Mouse (Mus musculus) gastrocnemius, postnatal 10 days (tissue): Measurements from ENCODE around the gene Hist2h3b. TPM values are rescaled to one million over a fixed set of nuclear protein-coding genes. Genes with fewer than 3 reads are reported as not detected.
A peak's percentile ranks its signal among the peaks of the same experiment; 100 is the strongest.
"Not testable (repeated sequence)": the region's sequence is repeated elsewhere in the genome, so short reads cannot be mapped to it uniquely, and the experiment has no call there.

ENCODE experiments used
- DNase-seq: peaks from one replicate; pipeline ENCODE4 v3.0.0; 2021; ENCODE audit warnings: mixed read lengths
- total RNA-seq, 2 experiments: library from RNA; stranded (reverse); gene quantifications; 2 replicates each; pipeline ENCODE4 v1.2.3; 2021

The Hist2h3b gene
- total RNA-seq, 2 experiments from 2014 or later: 371 to 396 TPM

GRCm38 (mm10) chr3:96238954-96239793 lies 29.3 kb upstream of the Hist2h3b start, which contains the start of gene Hist2h3c2:
Gene Hist2h3c2 (minus strand): TSS chr3:96239127.
- DNase-seq: peak; percentile 27

- DNase-seq: peak; percentile 88
Measured at GRCm38 (mm10) chr3:96239949-96240798, 28.3 kb upstream of the Hist2h3b start, which contains the start of gene Hist2h2aa2. Gene Hist2h2aa2 (minus strand): TSS chr3:96240276.

GRCm38 (mm10) chr3:96240799-96241197 lies 27.7 kb upstream of the Hist2h3b start:
- no peak for DNase-seq

DNA sequence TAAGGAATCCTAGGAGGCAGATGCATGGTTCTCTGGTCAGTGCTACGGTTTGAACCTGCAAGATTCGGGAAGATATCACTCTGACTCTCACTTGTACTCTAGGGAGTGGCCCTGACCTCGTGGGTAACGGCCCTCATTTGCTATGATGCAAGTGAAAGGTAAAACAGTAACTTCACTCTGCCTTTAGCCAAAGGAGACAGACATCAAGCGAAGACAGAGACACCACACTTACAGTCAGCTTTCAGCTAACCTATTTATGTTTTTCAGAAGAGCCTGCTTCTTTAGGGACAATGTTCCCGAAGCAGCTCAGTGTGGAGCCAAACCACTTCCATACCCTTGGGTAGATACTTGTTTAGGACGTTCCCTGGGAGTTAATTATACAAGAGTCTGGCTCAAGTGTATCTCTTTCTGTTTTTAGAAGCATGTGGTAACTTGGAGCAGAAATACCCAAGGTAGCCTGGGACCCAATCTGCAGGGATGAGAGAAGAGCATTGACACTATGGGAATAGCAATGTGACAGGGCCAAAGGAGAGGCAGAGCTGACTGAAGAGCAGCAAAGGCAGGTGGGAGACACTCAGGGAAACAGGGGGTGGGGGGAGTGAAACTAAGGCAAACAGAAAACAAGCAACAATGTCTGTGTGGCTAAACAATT lies 24.4 kb upstream of the Hist2h3b start:
- no peak for DNase-seq

DNA sequence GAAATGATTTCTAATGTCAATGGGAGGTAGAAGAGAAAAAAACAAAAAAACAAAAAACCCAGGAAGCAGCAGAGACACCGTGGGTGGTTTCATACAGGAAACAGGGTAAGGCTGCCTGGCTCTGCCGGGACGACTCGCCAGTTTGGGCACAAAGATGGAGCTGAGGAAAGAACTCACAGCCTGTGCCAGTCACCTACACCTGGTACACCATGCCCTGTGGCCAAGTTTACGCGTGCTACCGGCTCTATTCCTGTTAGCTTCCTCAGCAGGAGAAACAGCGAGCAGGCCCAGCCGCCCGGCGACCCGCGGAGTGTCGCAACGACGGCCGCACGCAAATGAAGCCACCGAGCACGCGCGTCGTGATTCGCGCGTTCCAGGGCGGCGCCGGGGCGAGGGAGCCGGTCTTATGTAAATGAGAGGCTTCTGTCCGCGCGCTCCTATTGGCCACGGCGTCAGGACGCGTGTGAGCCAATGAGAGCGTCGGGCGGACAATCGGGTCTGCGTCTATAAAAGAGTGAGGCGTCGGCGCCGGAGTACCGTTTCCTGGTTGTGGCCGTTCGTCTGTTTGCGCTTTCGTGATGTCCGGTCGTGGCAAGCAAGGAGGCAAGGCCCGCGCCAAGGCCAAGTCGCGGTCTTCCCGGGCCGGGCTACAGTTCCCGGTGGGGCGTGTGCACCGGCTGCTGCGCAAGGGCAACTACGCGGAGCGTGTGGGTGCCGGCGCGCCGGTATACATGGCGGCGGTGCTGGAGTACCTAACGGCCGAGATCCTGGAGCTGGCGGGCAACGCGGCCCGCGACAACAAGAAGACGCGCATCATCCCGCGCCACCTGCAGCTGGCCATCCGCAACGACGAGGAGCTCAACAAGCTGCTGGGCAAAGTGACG lies 23.2 kb upstream of the Hist2h3b start, which contains the start of gene Hist2h2aa1:
Gene Hist2h2aa1 (plus strand): TSS at position 495 of the 884 bp plus-strand sequence.
- DNase-seq: peak; percentile 80

DNA sequence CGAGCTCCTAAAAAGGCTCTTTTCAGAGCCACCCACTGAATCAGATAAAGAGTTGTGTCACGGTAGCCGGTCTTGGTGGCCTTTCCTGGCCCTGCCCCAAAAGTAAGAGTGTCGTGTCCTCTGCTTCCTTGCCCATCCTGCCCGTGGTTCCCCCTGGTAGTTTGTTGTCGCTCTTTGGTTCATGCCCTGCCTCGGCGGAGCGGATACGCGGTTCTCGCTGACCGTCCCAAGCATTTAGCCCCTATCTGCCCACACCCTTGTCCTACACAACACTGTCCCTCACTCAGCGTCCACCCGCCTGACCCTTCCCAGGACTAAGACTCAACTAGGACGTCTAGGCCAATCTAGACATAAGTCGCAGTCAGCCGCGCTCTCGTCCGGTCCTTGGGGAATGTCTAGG lies 22.4 kb upstream of the Hist2h3b start:
- not testable (repeated sequence) for DNase-seq

DNA sequence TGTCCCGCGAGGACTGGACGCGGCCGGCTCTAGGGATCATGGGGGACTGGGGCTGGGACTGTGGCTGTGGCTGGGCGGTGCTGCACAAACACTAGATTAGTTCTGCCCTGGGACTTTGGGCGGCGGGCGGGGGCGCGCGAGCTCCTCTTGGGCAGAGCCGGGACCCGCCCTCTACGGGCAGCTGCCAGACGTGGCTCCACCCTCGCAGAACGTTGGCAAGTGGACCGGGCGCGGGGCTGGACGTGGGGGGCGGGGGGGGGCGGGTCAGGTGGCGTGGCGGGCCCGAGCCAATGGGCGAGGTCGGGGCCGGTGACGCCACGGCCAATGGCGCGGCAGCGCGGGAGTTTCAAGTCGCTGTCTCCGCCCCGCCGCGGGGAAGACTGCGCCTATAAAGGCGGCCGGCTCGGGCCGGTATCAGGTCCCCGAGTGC lies 22.0 kb upstream of the Hist2h3b start, which contains the start of gene Hist2h3c1:
Gene Hist2h3c1 (plus strand): TSS at position 259 of the 430 bp plus-strand sequence.
- not testable (repeated sequence) for DNase-seq

DNA sequence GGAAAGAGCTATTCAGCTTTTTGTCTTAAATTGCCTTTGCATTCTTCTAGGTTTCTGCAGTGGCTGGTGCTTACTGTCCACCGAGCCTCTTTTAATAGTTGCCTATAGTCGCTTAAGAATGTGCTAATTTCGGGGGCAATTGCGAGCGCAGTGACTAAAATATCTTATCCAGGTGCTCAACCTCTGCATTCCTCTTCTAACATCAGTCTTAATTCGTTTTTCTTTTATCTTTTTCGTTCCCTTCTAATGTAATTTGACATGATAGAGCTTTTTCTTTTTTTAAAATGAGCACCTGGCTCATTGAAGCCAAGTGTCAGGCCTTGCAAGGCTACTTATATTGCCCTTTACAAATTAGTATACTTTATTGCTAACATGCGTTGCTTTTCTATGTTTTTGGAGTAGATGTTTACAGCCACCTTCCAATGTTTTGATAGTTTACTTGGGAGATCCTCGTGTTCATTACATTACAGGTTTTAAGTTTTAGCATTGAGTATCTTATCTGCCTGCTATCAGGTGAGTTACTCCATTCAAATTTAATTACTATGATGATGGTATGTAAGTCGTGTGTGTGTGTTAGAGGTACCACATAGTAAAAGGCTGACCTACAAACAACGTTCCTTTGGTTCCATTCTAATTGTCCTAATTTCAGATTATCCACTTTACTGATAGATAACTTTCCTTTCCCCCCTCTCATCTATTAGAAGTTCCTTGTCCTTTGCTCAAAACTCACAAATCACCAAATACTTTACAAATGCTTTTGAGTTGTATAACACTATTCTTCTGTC lies 20.9 kb upstream of the Hist2h3b start:
- no peak for DNase-seq

DNA sequence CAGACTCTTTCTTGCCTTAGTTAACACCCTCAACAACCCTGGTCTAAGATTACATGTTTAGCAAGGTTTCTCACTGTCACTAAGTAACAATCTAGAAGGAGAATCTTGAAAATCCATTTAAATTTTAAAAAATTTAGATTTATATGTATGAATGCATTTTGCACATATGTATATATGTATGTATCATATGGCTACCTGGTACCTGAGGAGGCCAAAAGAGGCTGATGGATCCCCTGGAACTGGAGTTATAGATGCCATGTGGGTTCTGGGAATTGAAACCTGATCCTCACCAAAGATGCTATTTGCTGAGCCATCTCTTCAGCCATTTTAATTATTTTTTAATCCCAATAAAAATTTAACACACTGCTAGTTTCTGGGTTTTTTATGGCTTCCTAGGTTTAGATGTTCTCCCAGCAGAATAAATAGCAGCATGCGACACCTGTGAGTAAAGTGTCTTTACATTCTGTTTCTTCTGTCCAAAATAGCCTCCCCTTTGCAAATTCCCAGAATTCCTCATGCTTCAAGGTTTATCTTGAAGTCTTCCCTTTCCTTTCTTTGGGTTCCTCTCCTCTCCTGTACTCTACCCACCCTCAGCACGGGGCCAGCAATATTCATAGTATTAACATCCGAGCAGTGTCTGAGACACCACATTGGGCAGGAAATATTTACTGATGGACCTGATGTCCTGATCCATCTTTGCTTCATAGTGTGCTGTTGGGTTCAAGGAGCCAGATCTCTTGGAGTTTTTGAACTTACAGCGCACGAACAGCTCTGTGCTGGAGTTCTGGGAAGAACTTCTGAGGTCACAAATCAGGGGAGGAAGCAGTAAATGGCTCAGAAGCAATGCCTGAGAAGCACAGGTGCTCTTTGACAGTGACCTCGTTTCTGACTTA lies 20.1 kb upstream of the Hist2h3b start:
- no peak for DNase-seq

- DNase-seq: no peak
Measured at GRCm38 (mm10) chr3:96249034-96249345, 19.5 kb upstream of the Hist2h3b start.

DNA sequence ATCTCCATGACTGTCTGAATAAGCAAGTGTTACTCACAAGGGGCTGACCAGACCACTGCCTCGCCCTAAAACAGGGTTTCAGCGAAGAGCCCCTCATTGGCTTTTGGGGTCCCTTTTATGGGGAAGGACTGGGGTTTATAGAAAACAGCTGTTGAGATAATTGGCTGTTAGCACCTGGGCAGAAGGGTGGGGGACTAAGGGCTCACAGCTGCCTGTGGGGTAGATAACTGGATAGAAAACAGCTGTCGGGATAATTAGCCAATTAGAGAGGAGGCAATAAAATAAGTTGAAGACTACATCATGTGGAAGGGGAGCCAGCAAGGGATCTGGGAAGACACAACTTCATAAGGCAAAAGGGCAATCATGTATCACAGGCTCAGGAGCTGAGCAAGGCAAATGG lies 17.6 kb upstream of the Hist2h3b start:
- DNase-seq: no peak

- DNase-seq: no peak
Measured at GRCm38 (mm10) chr3:96251787-96252186, 16.7 kb upstream of the Hist2h3b start.

- no peak for DNase-seq
Measured at GRCm38 (mm10) chr3:96254683-96255355, 13.6 kb upstream of the Hist2h3b start.

GRCm38 (mm10) chr3:96255926-96256593 lies 12.4 kb upstream of the Hist2h3b start:
- no peak for DNase-seq

DNA sequence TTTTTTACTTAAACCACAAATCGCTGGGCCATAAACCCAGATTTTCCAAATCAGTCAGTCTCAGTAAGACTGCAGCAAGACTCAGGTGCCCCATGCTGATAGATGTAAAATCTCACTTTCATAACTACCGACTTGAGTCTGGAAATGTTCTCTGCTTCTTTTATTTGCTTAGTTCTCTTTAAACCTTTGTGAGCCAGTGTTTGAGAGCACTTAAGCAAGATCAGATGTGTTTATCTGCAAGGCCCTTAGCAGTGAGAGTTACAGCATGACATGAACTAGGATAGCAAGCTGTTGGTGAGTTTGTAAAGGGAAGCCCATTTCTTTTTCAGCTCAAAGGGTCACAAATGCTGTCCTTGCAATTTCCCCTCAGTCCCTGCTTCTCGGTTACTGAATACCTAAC lies 11.3 kb upstream of the Hist2h3b start:
- DNase-seq: no peak

- DNase-seq: no peak
Measured at GRCm38 (mm10) chr3:96260220-96260619, 8.2 kb upstream of the Hist2h3b start.

GRCm38 (mm10) chr3:96261623-96262022 lies 6.8 kb upstream of the Hist2h3b start:
- DNase-seq: no peak

- peak; percentile 67 for DNase-seq
Measured at GRCm38 (mm10) chr3:96262216-96262875, 6.1 kb upstream of the Hist2h3b start.
